Mouse (Mus musculus) liver, adult 2 months (tissue): ENCODE data around the gene Fam155a. TPM values are rescaled to one million over a fixed set of nuclear protein-coding genes. Genes with fewer than 3 reads are reported as not detected.

Experiments
- DNase-seq: peaks from one replicate; pipeline ENCODE4 v3.0.0-alpha.2; 2011; ENCODE audit warnings: low read depth, low spot score; ENCODE audit errors: extremely low read depth
- H3K27ac ChIP-seq: fragments of 200-500 bp; replicated peaks from 2 replicates; pipeline ENCODE4 v1.5.1; 2012; ENCODE audit warnings: low read depth, mild to moderate bottlenecking, control low read depth, inconsistent platforms, low read length; ENCODE audit not compliant: insufficient read depth
- H3K27me3 ChIP-seq: fragments of 200-500 bp; 2 replicates; pipeline ENCODE4 v1.6.1; 2012; ENCODE audit warnings: mild to moderate bottlenecking, moderate library complexity, low read length, inconsistent platforms; ENCODE audit not compliant: control insufficient read depth, insufficient read depth
- H3K36me3 ChIP-seq: fragments of 200-500 bp; 2 replicates; pipeline ENCODE4 v1.6.1; 2012; ENCODE audit warnings: low read length, inconsistent platforms; ENCODE audit not compliant: control insufficient read depth, insufficient read depth
- H3K4me1 ChIP-seq: fragments of 200-500 bp; 2 replicates; pipeline ENCODE4 v1.6.1; 2011; ENCODE audit warnings: low read length; ENCODE audit not compliant: control insufficient read depth, insufficient read depth
- H3K4me3 ChIP-seq: fragments of 200-500 bp; 2 replicates; pipeline ENCODE4 v1.5.1; 2011; ENCODE audit warnings: low read depth, mild to moderate bottlenecking, control low read depth, low read length, moderate library complexity; ENCODE audit not compliant: insufficient read depth
- H3K79me2 ChIP-seq: fragments of 200-500 bp; 2 replicates; pipeline ENCODE4 v1.6.1; 2012; ENCODE audit warnings: inconsistent platforms, mild to moderate bottlenecking, low read length, moderate library complexity; ENCODE audit not compliant: control insufficient read depth, insufficient read depth
- H3K9ac ChIP-seq: fragments of 200-500 bp; 2 replicates; pipeline ENCODE4 v1.6.1; 2012; ENCODE audit warnings: low read depth, mild to moderate bottlenecking, control low read depth, inconsistent platforms, low read length
- CTCF ChIP-seq: fragments of 200-500 bp; IDR thresholded peaks from 2 replicates; pipeline ENCODE4 v1.5.1; 2011; ENCODE audit warnings: low read depth, low read length, control low read depth
- POLR2A ChIP-seq: fragments of 200-500 bp; IDR thresholded peaks from 2 replicates; pipeline ENCODE4 v1.6.1; 2011; ENCODE audit warnings: low read length, control low read depth; ENCODE audit not compliant: insufficient read depth; ENCODE audit errors: extremely low read depth
- WGBS: fragments of 180-500 bp; shearing (Covaris S2); methylation state at CpG from one replicate; pipeline ENCODE4 v1.1.7; 2018; 5-methylcytosine and 5-hydroxymethylcytosine counted together
- polyA plus RNA-seq: library from polyadenylated mRNA; depleted of rRNA; stranded (reverse); fragments of >200 nt; gene quantifications from 2 replicates; pipeline ENCODE4 v1.2.3, GENCODE M21; 2012
- total RNA-seq: library from RNA; depleted of rRNA; stranded (reverse); fragments of >200 nt; gene quantifications from 2 replicates; pipeline ENCODE4 v1.2.3, GENCODE M21; 2014

Gene Fam155a
- total and polyA plus RNA-seq, 2 experiments = 0.09 TPM; not detected in 1

GRCm38 (mm10) chr8:9335285-9335932, 435.6 kb downstream of the Fam155a start:
- 69% methylated on average over 10 of the region's 10 CpGs for WGBS
- no peak overlapping the region for H3K9ac ChIP-seq
- H3K27ac ChIP-seq = no peak overlapping the region
- H3K27me3 ChIP-seq = peaks cover 4% of the 10 kb centered on the region; the same call in 1 of the 2 replicates
- DNase-seq = no peak
- H3K36me3 ChIP-seq = no peaks in the 10 kb centered on the region
- no peaks in the 10 kb centered on the region for H3K79me2 ChIP-seq
- no peaks in the 10 kb centered on the region for H3K4me1 ChIP-seq
- H3K4me3 ChIP-seq = no peak overlapping the region
- TF ChIP-seq POLR2A = no peak
- no peak for TF ChIP-seq CTCF

- H3K36me3 ChIP-seq = no peaks in the 10 kb centered on the region
- no peak overlapping the region for H3K4me3 ChIP-seq
- TF ChIP-seq POLR2A = no peak
- no peak for TF ChIP-seq CTCF
- H3K9ac ChIP-seq = no peak overlapping the region
- DNase-seq = no peak
- H3K79me2 ChIP-seq = no peaks in the 10 kb centered on the region
- H3K4me1 ChIP-seq = no peaks in the 10 kb centered on the region
- no peak overlapping the region for H3K27ac ChIP-seq
- H3K27me3 ChIP-seq = peaks cover 4% of the 10 kb centered on the region; the same call in 1 of the 2 replicates
- WGBS = 73% methylated on average over 2 of the region's 2 CpGs
Measured at GRCm38 (mm10) chr8:9332766-9333165, 438.2 kb downstream of the Fam155a start.

- H3K79me2 ChIP-seq = no peaks in the 10 kb centered on the region
- no peak for DNase-seq
Measured at GRCm38 (mm10) chr8:9309456-9309855, 461.5 kb downstream of the Fam155a start.

GRCm38 (mm10) chr8:9303526-9304135, 467.3 kb downstream of the Fam155a start:
- Histone ChIP-seq H3K27me3 (no peaks in the 10 kb centered on the region), H3K27ac (no peak overlapping the region), H3K4me3 (no peak overlapping the region), H3K9ac (no peak overlapping the region), H3K36me3 (no peaks in the 10 kb centered on the region), H3K4me1 (no peaks in the 10 kb centered on the region), H3K79me2 (no peaks in the 10 kb centered on the region)
- no peak for TF ChIP-seq CTCF
- no peak for TF ChIP-seq POLR2A
- 75% methylated on average over 6 of the region's 6 CpGs for WGBS
- DNase-seq = no peak

More at GRCm38 (mm10) chr8:9309456-9309855, 461.5 kb downstream of the Fam155a start:
- TF ChIP-seq POLR2A = no peak
- no peak for TF ChIP-seq CTCF
- Histone ChIP-seq H3K4me1 (no peaks in the 10 kb centered on the region), H3K9ac (no peak overlapping the region), H3K4me3 (no peak overlapping the region), H3K27me3 (no peaks in the 10 kb centered on the region), H3K36me3 (no peaks in the 10 kb centered on the region), H3K27ac (no peak overlapping the region)
- WGBS = 35% methylated on average over 8 of the region's 8 CpGs

GRCm38 (mm10) chr8:9295046-9295445, 475.9 kb downstream of the Fam155a start:
- H3K36me3 ChIP-seq = no peaks in the 10 kb centered on the region
- no peaks in the 10 kb centered on the region for H3K4me1 ChIP-seq
- H3K27me3 ChIP-seq = no peaks in the 10 kb centered on the region
- no peak for DNase-seq
- no peak overlapping the region for H3K9ac ChIP-seq
- no peak overlapping the region for H3K27ac ChIP-seq
- no peak overlapping the region for H3K4me3 ChIP-seq
- 81% methylated on average over 2 of the region's 2 CpGs for WGBS
- no peaks in the 10 kb centered on the region for H3K79me2 ChIP-seq
- TF ChIP-seq POLR2A (no peak), CTCF (no peak)

- H3K4me1 ChIP-seq = peaks cover 2% of the 10 kb centered on the region; the same call in 1 of the 2 replicates
Measured at GRCm38 (mm10) chr8:9292532-9292931, 478.4 kb downstream of the Fam155a start.

More at GRCm38 (mm10) chr8:9292532-9292931, 478.4 kb downstream of the Fam155a start:
- TF ChIP-seq CTCF = no peak
- no peak for TF ChIP-seq POLR2A
- 60% methylated on average over 2 of the region's 2 CpGs for WGBS
- H3K27ac ChIP-seq = no peak overlapping the region
- H3K27me3 ChIP-seq = no peaks in the 10 kb centered on the region
- H3K79me2 ChIP-seq = no peaks in the 10 kb centered on the region
- H3K36me3 ChIP-seq = no peaks in the 10 kb centered on the region
- no peak overlapping the region for H3K4me3 ChIP-seq
- no peak for DNase-seq
- H3K9ac ChIP-seq = no peak overlapping the region
